Mouse (Mus musculus) spleen, postnatal 10 days (tissue): Measurements from ENCODE around the gene Adora3.
"Not testable (repeated sequence)": the region's sequence is repeated elsewhere in the genome, so short reads cannot be mapped to it uniquely, and the experiment has no call there.

Experiments used
- DNase-seq, 2 experiments: peaks; one replicate each; pipeline ENCODE4 v3.0.0; 2021 to 2022; ENCODE audit warnings: low spot score in 2 of 2

Adora3 gene

GRCm38 (mm10) chr3:105901468-105901867 is 30.8 kb downstream of the Adora3 start:
- no peak for DNase-seq

GRCm38 (mm10) chr3:105904213-105904612 is 33.6 kb downstream of the Adora3 start:
- no peak for DNase-seq

- no peak for DNase-seq
These were observed 34.1 kb downstream of the Adora3 start for GRCm38 (mm10) chr3:105904721-105905120.

GRCm38 (mm10) chr3:105907956-105908655 is 37.4 kb downstream of the Adora3 start:
- peak in 1 of 2 experiments; percentile 10 for DNase-seq

- DNase-seq, result peak in 1 of 2 experiments; percentile 6
These were observed 38.3 kb downstream of the Adora3 start for GRCm38 (mm10) chr3:105908976-105909375.

- DNase-seq, result peak in 1 of 2 experiments; percentile 57
These were observed 40.0 kb downstream of the Adora3 start for GRCm38 (mm10) chr3:105910519-105911190.

- no peak for DNase-seq
These were observed 41.6 kb downstream of the Adora3 start for GRCm38 (mm10) chr3:105912097-105912880.

GRCm38 (mm10) chr3:105913839-105914681 is 43.4 kb downstream of the Adora3 start:
- no peak for DNase-seq

GRCm38 (mm10) chr3:105915281-105915680 is 44.6 kb downstream of the Adora3 start:
- no peak for DNase-seq

GRCm38 (mm10) chr3:105916455-105916854 is 45.8 kb downstream of the Adora3 start:
- DNase-seq, result not testable (repeated sequence)

- no peak for DNase-seq
These were observed 47.1 kb downstream of the Adora3 start for GRCm38 (mm10) chr3:105917656-105918354.

- no peak for DNase-seq
These were observed 47.7 kb downstream of the Adora3 start for GRCm38 (mm10) chr3:105918355-105918745.

- DNase-seq, result not testable (repeated sequence)
These were observed 50.1 kb downstream of the Adora3 start for GRCm38 (mm10) chr3:105920743-105921142.

- DNase-seq, result no peak
These were observed 51.3 kb downstream of the Adora3 start for GRCm38 (mm10) chr3:105921959-105922358.

GRCm38 (mm10) chr3:105924616-105925015 is 54.0 kb downstream of the Adora3 start:
- no peak for DNase-seq

GRCm38 (mm10) chr3:105927561-105928194 is 57.0 kb downstream of the Adora3 start:
- no peak for DNase-seq

GRCm38 (mm10) chr3:105928195-105928569 is 57.5 kb downstream of the Adora3 start:
- no peak for DNase-seq

GRCm38 (mm10) chr3:105928781-105929180 is 58.1 kb downstream of the Adora3 start:
- no peak for DNase-seq

- no peak for DNase-seq
These were observed 59.2 kb downstream of the Adora3 start for GRCm38 (mm10) chr3:105929821-105930220.

- no peak for DNase-seq
These were observed 60.4 kb downstream of the Adora3 start for GRCm38 (mm10) chr3:105931095-105931494.
